Mouse (Mus musculus): Measurements from ENCODE around the gene Slc35c1.

Slc35c1 gene

GRCm38 (mm10) chr2:92459921-92460707 is at the start of gene Slc35c1:
TSS of gene Slc35c1 (minus strand) at chr2:92460538.
- no peak for DNase-seq (ENCODE audit: low read depth, low spot score)

- DNase-seq (ENCODE audit: low read depth, low spot score) = no peak
These were observed 45.0 kb upstream of the Slc35c1 start for GRCm38 (mm10) chr2:92505291-92505690.

- peak; percentile 8 for DNase-seq (ENCODE audit: low read depth, low spot score)
These were observed 43.1 kb upstream of the Slc35c1 start for GRCm38 (mm10) chr2:92503421-92503820.

GRCm38 (mm10) chr2:92499701-92500322 is 39.5 kb upstream of the Slc35c1 start:
- peak; percentile 25 for DNase-seq (ENCODE audit: low read depth, low spot score)

GRCm38 (mm10) chr2:92497112-92497511 is 36.8 kb upstream of the Slc35c1 start:
- DNase-seq (ENCODE audit: low read depth, low spot score) = no peak

GRCm38 (mm10) chr2:92496681-92497080 is 36.3 kb upstream of the Slc35c1 start:
- DNase-seq (ENCODE audit: low read depth, low spot score) = no peak

- DNase-seq (ENCODE audit: low read depth, low spot score) = no peak
These were observed 34.6 kb upstream of the Slc35c1 start for GRCm38 (mm10) chr2:92494956-92495355.

- DNase-seq (ENCODE audit: low read depth, low spot score) = no peak
These were observed 34.1 kb upstream of the Slc35c1 start for GRCm38 (mm10) chr2:92494423-92494822.

- no peak for DNase-seq (ENCODE audit: low read depth, low spot score)
These were observed 33.5 kb upstream of the Slc35c1 start for GRCm38 (mm10) chr2:92493656-92494390.

- peak; percentile 71 for DNase-seq (ENCODE audit: low read depth, low spot score)
These were observed 31.7 kb upstream of the Slc35c1 start for GRCm38 (mm10) chr2:92491950-92492501.

GRCm38 (mm10) chr2:92490541-92490940 is 30.2 kb upstream of the Slc35c1 start:
- no peak for DNase-seq (ENCODE audit: low read depth, low spot score)

GRCm38 (mm10) chr2:92487791-92488190 is 27.5 kb upstream of the Slc35c1 start:
- DNase-seq (ENCODE audit: low read depth, low spot score) = no peak

- DNase-seq (ENCODE audit: low read depth, low spot score) = no peak
These were observed 26.6 kb upstream of the Slc35c1 start for GRCm38 (mm10) chr2:92486911-92487310.

- peak; percentile 81 for DNase-seq (ENCODE audit: low read depth, low spot score)
These were observed 26.1 kb upstream of the Slc35c1 start for GRCm38 (mm10) chr2:92486403-92486802.

- DNase-seq (ENCODE audit: low read depth, low spot score) = peak; percentile 80
These were observed 25.4 kb upstream of the Slc35c1 start for GRCm38 (mm10) chr2:92485640-92486295.

- DNase-seq (ENCODE audit: low read depth, low spot score) = no peak
These were observed 24.1 kb upstream of the Slc35c1 start for GRCm38 (mm10) chr2:92484256-92485025.

GRCm38 (mm10) chr2:92483505-92483904 is 23.2 kb upstream of the Slc35c1 start:
- DNase-seq (ENCODE audit: low read depth, low spot score) = no peak

GRCm38 (mm10) chr2:92482551-92482950 is 22.2 kb upstream of the Slc35c1 start:
- DNase-seq (ENCODE audit: low read depth, low spot score) = peak; percentile 41

- DNase-seq (ENCODE audit: low read depth, low spot score) = no peak
These were observed 18.0 kb upstream of the Slc35c1 start for GRCm38 (mm10) chr2:92478313-92478688.

- no peak for DNase-seq (ENCODE audit: low read depth, low spot score)
These were observed 17.5 kb upstream of the Slc35c1 start for GRCm38 (mm10) chr2:92477672-92478312.

All from 3T3-L1 (cell line).